Mouse (Mus musculus): ENCODE results near the gene Mvd. TPM values are rescaled to one million over a fixed set of nuclear protein-coding genes. Genes with fewer than 3 reads are reported as not detected.

The Mvd gene
- 70.1 and 87.7 TPM in 2 replicates for polyA plus RNA-seq (2015; fragmentation: Nextera tagmentation; extraction: Ambion mirVana)

DNA sequence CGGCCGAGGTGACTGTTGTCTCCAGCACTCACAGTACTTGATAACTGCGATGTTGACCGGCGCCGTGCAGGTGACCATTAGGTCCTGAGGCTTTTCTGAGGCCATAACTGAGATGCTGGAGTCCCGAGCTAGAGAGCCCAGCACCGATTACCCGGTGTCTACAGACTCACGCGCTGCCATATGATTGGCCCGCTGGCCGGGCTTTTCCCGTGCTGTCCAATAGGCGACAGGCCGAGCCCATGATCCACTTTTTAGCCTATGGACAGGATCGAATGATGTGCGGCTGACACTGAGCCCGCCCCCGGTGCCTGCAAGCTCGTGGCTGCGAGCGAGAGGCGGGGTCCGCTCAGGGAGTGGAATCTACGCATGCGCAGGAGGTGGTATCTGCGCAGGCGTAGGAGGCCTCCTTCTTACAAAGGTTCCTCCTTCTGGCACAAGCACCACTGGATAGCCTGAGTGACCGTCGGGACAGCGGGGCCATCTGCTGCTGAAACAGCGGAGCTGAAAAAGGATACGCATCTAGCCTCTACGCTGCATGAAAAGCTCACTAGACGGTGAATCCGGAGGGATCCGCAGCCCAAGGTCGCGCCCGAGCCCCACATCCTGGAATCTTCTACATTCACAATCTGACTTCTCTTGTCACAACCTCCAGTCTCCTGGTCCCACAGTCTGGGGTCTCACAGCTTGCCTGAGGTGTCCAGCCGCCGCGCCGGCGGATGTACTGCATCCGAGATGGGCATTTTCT is at the start of gene Mvd:
Gene Mvd, minus strand, starts transcription at position 161 of the 745 bp plus-strand sequence.
- Histone ChIP-seq H3K4me1 (ENCODE audit: control insufficient read depth, insufficient read depth, low read depth, low read length) (peaks cover 22% of the 10 kb centered on the region), H3K4me2 (ENCODE audit: low read length) (peak within 1 kb of the TSS; percentile 84), H3K9ac (ENCODE audit: low read depth, low read length) (peak within 1 kb of the TSS; percentile 79), H3K27me3 (replicated peaks; ENCODE audit: control insufficient read depth, insufficient read depth, low read length) (no peaks in the 10 kb centered on the region), H3K27ac (ENCODE audit: low read depth, low read length) (peak within 1 kb of the TSS; percentile 97), H3K9me3 (ENCODE audit: control insufficient read depth, low read length) (no peaks in the 10 kb centered on the region), H3K36me3 (ENCODE audit: control insufficient read depth, insufficient read depth, low read length) (0 out of 2 replicates have a peak, but pooled peaks cover 2% of the 10 kb centered on the region), H3K4me3 (ENCODE audit: low read length) (peak within 1 kb of the TSS; percentile 67)
- WGBS, result under 1% methylated on average over 47 of the region's 47 CpGs
- ATAC-seq, result peak; percentile 99

DNA sequence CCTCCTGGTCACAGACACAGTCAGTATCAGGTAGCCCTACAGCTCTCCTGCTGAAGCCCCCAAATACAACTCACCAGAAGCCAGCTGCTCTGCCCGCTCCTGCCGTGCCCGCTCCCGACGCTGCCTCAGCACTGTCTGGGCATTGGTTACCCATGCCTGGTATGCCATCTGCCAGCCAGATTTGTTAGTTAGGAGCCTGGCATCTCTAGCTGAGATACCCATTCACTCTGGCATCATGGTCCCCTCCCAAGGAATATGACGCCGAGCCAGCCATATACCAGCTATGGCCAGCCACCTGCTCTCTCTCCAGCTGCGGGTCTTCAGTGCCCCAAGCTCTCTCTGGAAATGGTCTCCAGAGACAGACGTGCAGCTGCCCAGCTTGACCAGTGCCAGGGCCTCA is 45.2 kb upstream of the Mvd start:
- H3K4me1 ChIP-seq (ENCODE audit: control insufficient read depth, insufficient read depth, low read depth, low read length), result no peaks in the 10 kb centered on the region; the same call in 1 of the 2 replicates
- no peak for ATAC-seq
- H3K4me3 ChIP-seq (ENCODE audit: low read length), result no peak overlapping the region
- H3K27ac ChIP-seq (ENCODE audit: low read depth, low read length), result no peak overlapping the region
- H3K36me3 ChIP-seq (ENCODE audit: control insufficient read depth, insufficient read depth, low read length), result peaks cover 11% of the 10 kb centered on the region
- no peaks in the 10 kb centered on the region for H3K27me3 ChIP-seq (replicated peaks; ENCODE audit: control insufficient read depth, insufficient read depth, low read length)
- no peak overlapping the region for H3K9ac ChIP-seq (ENCODE audit: low read depth, low read length)
- H3K4me2 ChIP-seq (ENCODE audit: low read length), result no peak overlapping the region
- no peaks in the 10 kb centered on the region for H3K9me3 ChIP-seq (ENCODE audit: control insufficient read depth, low read length)
- WGBS, result 82% methylated on average over 9 of the region's 9 CpGs

DNA sequence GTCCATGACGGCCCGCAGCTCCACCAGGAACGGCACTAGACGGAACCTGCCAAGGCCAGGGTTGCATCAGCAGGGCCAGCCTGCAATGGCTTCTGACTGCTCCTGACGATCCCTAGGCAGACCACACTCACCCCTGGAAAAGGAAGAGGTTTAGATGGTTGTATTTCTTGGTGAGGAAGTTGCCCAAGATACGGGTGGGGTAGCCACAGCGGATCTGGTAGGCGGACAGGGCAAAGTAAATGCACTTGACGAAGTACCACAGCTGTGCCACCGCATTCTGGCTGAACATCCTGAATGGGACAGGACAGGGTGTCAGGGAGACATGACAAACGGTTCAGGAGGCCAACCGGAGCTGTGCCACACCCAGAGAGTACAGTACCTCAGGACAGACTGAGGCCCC is 41.6 kb upstream of the Mvd start:
- Histone ChIP-seq H3K9ac (ENCODE audit: low read depth, low read length) (no peak overlapping the region), H3K4me3 (ENCODE audit: low read length) (no peak overlapping the region), H3K27ac (ENCODE audit: low read depth, low read length) (no peak overlapping the region), H3K27me3 (replicated peaks; ENCODE audit: control insufficient read depth, insufficient read depth, low read length) (no peaks in the 10 kb centered on the region), H3K4me2 (ENCODE audit: low read length) (no peak overlapping the region), H3K9me3 (ENCODE audit: control insufficient read depth, low read length) (no peaks in the 10 kb centered on the region), H3K36me3 (ENCODE audit: control insufficient read depth, insufficient read depth, low read length) (peaks cover 39% of the 10 kb centered on the region), H3K4me1 (ENCODE audit: control insufficient read depth, insufficient read depth, low read depth, low read length) (no peaks in the 10 kb centered on the region; the same call in 1 of the 2 replicates)
- WGBS, result 94% methylated on average over 12 of the region's 12 CpGs
- no peak for ATAC-seq

DNA sequence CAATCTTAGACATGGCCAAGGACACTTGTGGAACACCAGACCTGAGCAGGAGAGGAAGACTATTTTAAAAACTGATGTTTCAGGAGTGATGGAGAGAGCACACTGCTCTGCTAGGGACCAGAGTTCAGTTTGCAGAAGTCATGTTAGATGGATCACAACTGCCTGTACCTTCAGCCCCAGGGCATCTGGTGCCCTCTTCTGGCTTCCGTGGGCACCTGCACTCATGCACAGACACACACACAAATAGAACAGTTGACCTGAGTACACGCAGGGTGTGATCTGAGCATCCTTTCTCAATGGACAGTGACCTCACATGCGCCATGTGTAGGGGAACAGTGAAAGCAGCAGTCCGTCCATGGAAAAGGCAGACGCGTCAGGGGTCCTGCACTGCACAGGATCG is 40.7 kb upstream of the Mvd start:
- Histone ChIP-seq H3K4me1 (ENCODE audit: control insufficient read depth, insufficient read depth, low read depth, low read length) (no peaks in the 10 kb centered on the region; the same call in 1 of the 2 replicates), H3K27ac (ENCODE audit: low read depth, low read length) (no peak overlapping the region), H3K9ac (ENCODE audit: low read depth, low read length) (no peak overlapping the region), H3K36me3 (ENCODE audit: control insufficient read depth, insufficient read depth, low read length) (peaks cover 46% of the 10 kb centered on the region), H3K9me3 (ENCODE audit: control insufficient read depth, low read length) (no peaks in the 10 kb centered on the region), H3K4me2 (ENCODE audit: low read length) (no peak overlapping the region), H3K27me3 (replicated peaks; ENCODE audit: control insufficient read depth, insufficient read depth, low read length) (no peaks in the 10 kb centered on the region), H3K4me3 (ENCODE audit: low read length) (no peak overlapping the region)
- WGBS, result 96% methylated on average over 7 of the region's 7 CpGs
- ATAC-seq, result no peak

DNA sequence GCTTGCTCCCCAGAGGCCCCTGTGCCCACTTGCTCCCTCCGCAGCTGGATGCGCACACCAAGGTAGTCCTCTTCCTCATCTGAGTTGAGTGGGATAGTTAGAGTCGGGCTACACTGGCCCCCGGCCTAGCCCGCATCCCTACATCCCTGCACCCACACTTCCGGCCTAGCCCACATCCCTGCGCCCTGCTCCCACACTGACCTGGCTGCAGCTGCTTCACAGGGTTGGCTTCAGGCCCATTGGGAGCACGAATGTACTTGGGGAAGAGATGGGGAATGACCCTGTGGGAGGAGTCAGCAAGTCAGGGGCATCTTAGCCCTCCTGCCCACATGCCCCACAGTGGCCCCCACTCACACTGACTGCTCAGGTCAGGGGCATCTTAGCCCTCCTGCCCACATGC is 39.2 kb upstream of the Mvd start:
- Histone ChIP-seq H3K36me3 (ENCODE audit: control insufficient read depth, insufficient read depth, low read length) (peaks cover 51% of the 10 kb centered on the region), H3K27me3 (replicated peaks; ENCODE audit: control insufficient read depth, insufficient read depth, low read length) (no peaks in the 10 kb centered on the region), H3K9me3 (ENCODE audit: control insufficient read depth, low read length) (no peaks in the 10 kb centered on the region), H3K4me1 (ENCODE audit: control insufficient read depth, insufficient read depth, low read depth, low read length) (peaks cover under 1% of the 10 kb centered on the region; the same call in 1 of the 2 replicates), H3K4me3 (ENCODE audit: low read length) (no peak overlapping the region), H3K9ac (ENCODE audit: low read depth, low read length) (no peak overlapping the region), H3K27ac (ENCODE audit: low read depth, low read length) (no peak overlapping the region), H3K4me2 (ENCODE audit: low read length) (no peak overlapping the region)
- 94% methylated on average over 8 of the region's 8 CpGs for WGBS
- no peak for ATAC-seq

DNA sequence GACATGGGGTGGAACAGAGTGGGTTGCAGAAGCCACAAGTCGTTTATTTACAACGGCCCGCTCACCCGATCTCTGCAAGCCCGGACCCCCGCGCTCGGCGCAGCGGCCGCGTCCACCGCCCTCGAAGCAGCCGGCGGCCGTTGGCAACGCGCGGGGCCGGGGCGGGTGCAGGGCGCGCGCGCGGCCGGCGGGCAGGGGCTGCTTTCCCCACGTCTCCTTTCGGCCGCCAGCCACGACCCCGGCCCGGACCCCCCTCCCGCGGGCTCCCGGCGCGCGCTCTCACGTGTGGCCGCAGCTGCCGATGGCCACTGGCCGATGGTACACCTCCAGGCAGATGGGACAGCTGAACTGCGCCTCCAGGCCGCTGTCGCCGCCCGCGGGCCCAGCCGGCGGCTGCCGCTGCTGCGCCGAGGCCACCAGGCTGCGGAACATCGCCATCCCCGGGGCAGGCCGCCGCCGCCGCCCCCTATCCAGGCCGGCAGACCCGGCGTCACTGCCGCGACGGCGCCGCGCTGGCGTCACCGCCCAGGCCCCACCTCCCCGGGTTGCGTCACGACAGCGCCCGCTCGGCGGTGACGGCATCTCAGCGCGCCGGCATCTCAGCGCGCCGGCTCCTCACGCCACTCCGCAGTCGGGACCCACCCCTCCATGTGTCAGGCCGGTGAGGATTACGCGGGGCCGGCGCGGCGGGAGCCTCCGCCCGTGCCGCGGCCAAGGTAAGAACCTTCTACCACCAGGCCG is 32.5 kb upstream of the Mvd start, which contains the start of the genes Rnf166 and Ctu2:
Gene Rnf166, minus strand, starts transcription at position 485 of the 741 bp plus-strand sequence.
Gene Ctu2, plus strand, starts transcription at position 564 of the 741 bp plus-strand sequence.
- Histone ChIP-seq H3K4me2 (ENCODE audit: low read length) (peak within 1 kb of the TSS; percentile 98), H3K36me3 (ENCODE audit: control insufficient read depth, insufficient read depth, low read length) (peaks cover 19% of the 10 kb centered on the region), H3K4me3 (ENCODE audit: low read length) (peak within 1 kb of the TSS; percentile 99), H3K9ac (ENCODE audit: low read depth, low read length) (peak within 1 kb of the TSS; percentile 94), H3K4me1 (ENCODE audit: control insufficient read depth, insufficient read depth, low read depth, low read length) (peaks cover 24% of the 10 kb centered on the region), H3K27ac (ENCODE audit: low read depth, low read length) (peak within 1 kb of the TSS; percentile 87), H3K9me3 (ENCODE audit: control insufficient read depth, low read length) (no peaks in the 10 kb centered on the region), H3K27me3 (replicated peaks; ENCODE audit: control insufficient read depth, insufficient read depth, low read length) (no peaks in the 10 kb centered on the region)
- peak; percentile 95 for ATAC-seq
- under 1% methylated on average over 89 of the region's 103 CpGs for WGBS

DNA sequence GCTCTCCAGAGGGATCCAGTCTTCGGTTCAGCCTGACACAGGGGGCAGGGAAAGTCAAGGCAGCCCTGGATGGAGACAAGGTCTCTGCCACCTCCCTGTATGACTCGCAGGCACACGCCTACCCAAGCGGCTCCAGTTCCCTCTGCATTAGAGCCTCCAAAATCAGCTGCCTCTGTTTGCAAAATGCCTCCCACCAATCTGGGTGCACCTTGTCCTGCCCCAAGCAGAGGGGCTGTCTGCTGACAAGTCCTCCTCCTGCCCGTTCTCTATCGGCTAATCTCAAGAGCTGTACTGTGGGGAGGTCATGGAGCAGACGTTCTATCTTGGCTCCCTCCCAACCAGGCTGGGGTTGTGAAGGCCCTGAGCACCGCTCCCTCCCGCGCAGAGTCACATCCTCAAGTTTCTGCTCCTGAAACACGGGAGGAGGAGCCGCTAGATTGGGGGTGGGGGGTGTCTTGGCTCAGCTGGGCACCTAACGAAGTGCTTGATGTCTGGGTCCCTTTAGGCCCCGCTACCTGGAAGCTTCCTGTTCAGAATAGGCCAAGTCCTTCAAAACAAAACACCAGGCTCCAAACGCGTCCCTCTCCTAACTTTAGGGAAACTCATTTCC is 31.8 kb upstream of the Mvd start:
- Histone ChIP-seq H3K4me1 (ENCODE audit: control insufficient read depth, insufficient read depth, low read depth, low read length) (peaks cover 24% of the 10 kb centered on the region), H3K4me2 (ENCODE audit: low read length) (peak overlapping the region; percentile 98), H3K27ac (ENCODE audit: low read depth, low read length) (peak overlapping the region; percentile 87), H3K4me3 (ENCODE audit: low read length) (peak overlapping the region; percentile 99), H3K9me3 (ENCODE audit: control insufficient read depth, low read length) (no peaks in the 10 kb centered on the region), H3K27me3 (replicated peaks; ENCODE audit: control insufficient read depth, insufficient read depth, low read length) (no peaks in the 10 kb centered on the region), H3K9ac (ENCODE audit: low read depth, low read length) (peak overlapping the region; percentile 94), H3K36me3 (ENCODE audit: control insufficient read depth, insufficient read depth, low read length) (peaks cover 19% of the 10 kb centered on the region)
- ATAC-seq, result no peak
- 14% methylated on average over 16 of the region's 16 CpGs for WGBS

DNA sequence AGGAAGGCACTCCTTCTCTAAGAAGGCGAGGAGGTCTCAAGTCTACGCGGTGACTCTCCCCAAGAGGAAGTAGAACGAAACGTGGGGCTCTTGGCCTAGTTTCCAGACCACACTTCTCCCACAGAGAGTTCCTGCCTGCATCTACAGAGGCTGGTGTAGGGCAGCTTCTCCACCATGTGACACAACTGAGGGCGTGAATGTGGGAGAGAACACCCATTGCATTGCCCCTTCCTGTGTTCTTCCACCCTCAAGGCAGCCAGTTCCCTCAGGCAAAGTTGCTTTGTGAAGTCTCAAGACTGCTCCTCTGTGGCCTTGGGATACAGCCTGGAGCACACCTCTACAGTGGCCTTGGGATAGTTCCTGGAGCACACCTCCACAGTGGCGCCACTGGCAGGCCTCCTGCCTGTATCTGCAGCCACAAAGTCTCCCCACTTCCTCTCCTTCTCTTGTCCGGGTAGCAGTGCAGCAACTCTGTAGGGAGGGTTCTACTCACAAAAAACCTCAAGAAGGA is 30.7 kb upstream of the Mvd start:
- no peak overlapping the region for H3K9ac ChIP-seq (ENCODE audit: low read depth, low read length)
- no peak overlapping the region for H3K4me3 ChIP-seq (ENCODE audit: low read length)
- ATAC-seq, result no peak
- 95% methylated on average over 8 of the region's 8 CpGs for WGBS
- peaks cover 24% of the 10 kb centered on the region for H3K4me1 ChIP-seq (ENCODE audit: control insufficient read depth, insufficient read depth, low read depth, low read length)
- no peaks in the 10 kb centered on the region for H3K27me3 ChIP-seq (replicated peaks; ENCODE audit: control insufficient read depth, insufficient read depth, low read length)
- no peak overlapping the region for H3K27ac ChIP-seq (ENCODE audit: low read depth, low read length)
- peaks cover 10% of the 10 kb centered on the region for H3K36me3 ChIP-seq (ENCODE audit: control insufficient read depth, insufficient read depth, low read length)
- H3K9me3 ChIP-seq (ENCODE audit: control insufficient read depth, low read length), result no peaks in the 10 kb centered on the region
- no peak overlapping the region for H3K4me2 ChIP-seq (ENCODE audit: low read length)

Measured in hindbrain, embryonic 16.5 days (tissue).